Mouse (Mus musculus) bone marrow macrophage, adult 2 months (primary cell): Measurements from ENCODE around the gene Nckap5. TPM values are rescaled to one million over a fixed set of nuclear protein-coding genes. Genes with fewer than 3 reads are reported as not detected.

ENCODE experiments used
- H3K27ac ChIP-seq: 2 replicates; pipeline ENCODE4 v1.5.1; 2012; ENCODE audit warnings: low read depth, low read length; ENCODE audit not compliant: insufficient read depth
- H3K4me1 ChIP-seq: 2 replicates; pipeline ENCODE4 v1.6.1; 2012; ENCODE audit warnings: low read length; ENCODE audit not compliant: control insufficient read depth, insufficient read depth
- H3K4me3 ChIP-seq: 2 replicates; pipeline ENCODE4 v1.5.1; 2012; ENCODE audit warnings: mild to moderate bottlenecking, low read length, moderate library complexity; ENCODE audit not compliant: insufficient read depth
- CTCF ChIP-seq: IDR thresholded peaks from 2 replicates; pipeline ENCODE4 v1.5.1; 2012; ENCODE audit warnings: low read depth, mild to moderate bottlenecking, low read length, moderate library complexity
- POLR2A ChIP-seq: IDR thresholded peaks from 2 replicates; pipeline ENCODE4 v1.6.1; 2012; ENCODE audit warnings: mild to moderate bottlenecking, low read depth, low read length, borderline replicate concordance
- polyA plus RNA-seq: library from polyadenylated mRNA; stranded (reverse); fragments of >200 nt; gene quantifications from 2 replicates; pipeline ENCODE4 v1.2.4, GENCODE M21; 2012; ENCODE audit not compliant: missing spikeins, insufficient read depth, insufficient read length

The Nckap5 gene
- polyA plus RNA-seq, 1 experiment: not detected

DNA sequence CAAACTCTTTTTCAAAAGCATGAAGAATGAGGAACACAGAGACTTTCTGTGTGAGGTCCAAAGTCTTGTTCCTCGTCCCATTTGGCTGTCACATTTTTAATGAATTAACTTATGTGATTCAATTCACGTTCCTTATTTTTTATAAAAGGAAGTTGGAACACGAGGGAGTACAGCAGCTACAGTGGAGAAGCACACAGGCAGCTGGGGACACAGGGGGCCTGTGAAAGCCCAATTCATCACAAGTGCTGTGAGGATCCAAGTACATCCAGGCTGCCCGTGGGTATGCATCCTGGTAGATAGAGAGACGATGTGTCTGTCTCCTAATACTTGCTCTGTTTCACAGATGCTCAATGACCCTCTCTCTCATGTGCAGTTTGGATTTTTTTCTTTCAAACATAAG, 576.2 kb downstream of the Nckap5 start:
- no peaks in the 10 kb centered on the region for H3K4me1 ChIP-seq
- TF ChIP-seq CTCF (no peak), POLR2A (no peak)
- no peak overlapping the region for H3K4me3 ChIP-seq
- H3K27ac ChIP-seq: no peak overlapping the region

GRCm38 (mm10) chr1:126253934-126254333, 576.7 kb downstream of the Nckap5 start:
- Histone ChIP-seq H3K4me3 (no peak overlapping the region), H3K27ac (no peak overlapping the region)
- TF ChIP-seq POLR2A: no peak
- TF ChIP-seq CTCF: no peak

DNA sequence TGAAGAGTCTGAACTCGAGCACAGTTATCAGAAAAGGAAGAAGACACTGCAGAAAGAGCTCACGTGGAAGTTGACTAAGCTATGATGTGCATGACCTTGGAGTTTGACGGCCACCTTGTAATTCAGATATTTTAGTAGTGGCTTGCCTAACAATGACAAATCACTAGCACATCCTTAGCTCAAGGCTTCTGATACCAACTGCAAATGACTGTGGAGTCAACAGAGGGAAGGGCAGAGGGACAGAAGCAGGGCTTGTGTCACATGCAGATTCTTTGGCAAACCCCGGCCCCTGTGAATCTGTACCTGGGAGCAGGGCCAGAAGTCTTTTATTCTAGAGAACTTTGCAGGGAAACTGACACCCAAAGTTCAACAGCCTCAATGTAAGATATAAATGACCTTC, 597.4 kb downstream of the Nckap5 start:
- H3K4me3 ChIP-seq: no peak overlapping the region
- TF ChIP-seq CTCF: no peak
- no peak for TF ChIP-seq POLR2A
- H3K27ac ChIP-seq: no peak overlapping the region
- no peaks in the 10 kb centered on the region for H3K4me1 ChIP-seq

More at GRCm38 (mm10) chr1:126253934-126254333, 576.7 kb downstream of the Nckap5 start:
- no peaks in the 10 kb centered on the region for H3K4me1 ChIP-seq

DNA sequence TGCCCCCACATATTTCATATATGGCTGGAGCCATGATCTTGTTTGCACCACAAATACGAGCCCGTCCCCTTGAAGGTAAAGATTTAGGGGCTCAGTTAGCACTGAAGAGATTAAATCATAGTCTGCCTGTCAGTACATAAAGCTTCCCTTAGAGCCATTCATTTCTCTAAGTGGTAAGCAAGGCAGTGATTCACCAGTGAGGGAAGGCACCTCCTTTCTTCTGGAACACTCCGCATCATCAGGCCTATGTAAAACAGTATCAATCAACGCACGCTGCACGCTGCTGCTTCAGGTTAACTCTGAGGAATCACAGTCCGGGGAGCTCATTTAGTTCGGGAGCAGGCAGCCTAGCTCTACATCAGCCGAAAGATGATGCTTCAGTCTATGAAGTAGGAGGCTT, 599.4 kb downstream of the Nckap5 start:
- H3K4me1 ChIP-seq: no peaks in the 10 kb centered on the region

DNA sequence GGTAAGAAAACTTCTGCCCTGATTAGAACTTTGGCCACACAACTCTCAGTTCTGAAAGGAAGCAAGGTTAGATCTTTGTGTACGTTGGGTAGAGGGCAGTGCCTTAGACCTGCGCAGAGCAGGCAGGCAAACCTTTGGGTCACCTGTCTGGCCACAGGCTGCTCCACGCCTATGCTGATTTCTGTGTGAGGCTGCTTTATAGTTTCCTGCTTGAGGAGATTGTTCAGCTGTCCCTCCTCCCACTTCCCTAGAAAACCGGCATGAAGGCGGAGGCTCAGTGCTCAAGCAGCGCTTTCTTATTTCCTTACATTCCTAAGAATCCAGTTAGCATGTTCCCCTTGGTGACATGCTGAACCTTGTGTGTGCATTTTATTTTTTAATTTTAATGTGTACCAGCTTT, 620.4 kb downstream of the Nckap5 start:
- Histone ChIP-seq H3K4me3 (no peak overlapping the region), H3K4me1 (no peaks in the 10 kb centered on the region), H3K27ac (no peak overlapping the region)
- no peak for TF ChIP-seq CTCF
- TF ChIP-seq POLR2A: no peak

More for the DNA sequence above, 599.4 kb downstream of the Nckap5 start:
- Histone ChIP-seq H3K27ac (no peak overlapping the region), H3K4me3 (no peak overlapping the region)
- TF ChIP-seq POLR2A: no peak
- no peak for TF ChIP-seq CTCF

GRCm38 (mm10) chr1:126209743-126210142, 620.9 kb downstream of the Nckap5 start:
- TF ChIP-seq CTCF (no peak), POLR2A (no peak)
- H3K27ac ChIP-seq: no peak overlapping the region
- H3K4me1 ChIP-seq: no peaks in the 10 kb centered on the region
- no peak overlapping the region for H3K4me3 ChIP-seq

DNA sequence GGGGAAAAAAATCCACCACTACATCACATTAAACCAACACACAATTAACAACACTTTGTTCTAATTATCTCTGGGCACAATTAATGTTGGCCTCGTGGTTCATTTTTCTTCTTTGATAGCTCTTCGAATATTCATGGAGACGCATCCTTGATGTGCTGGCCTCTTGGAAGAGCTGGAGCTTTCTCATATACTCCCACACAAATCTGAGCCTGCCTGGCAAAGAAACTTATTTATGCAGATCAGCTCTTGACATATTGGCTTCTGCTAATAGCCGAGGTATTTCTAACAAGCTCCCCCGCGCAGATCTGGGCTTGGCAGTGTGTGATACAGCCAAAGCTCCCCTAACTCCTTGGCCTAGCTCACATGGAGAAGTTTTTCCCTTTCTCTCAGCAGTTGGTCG, 621.5 kb downstream of the Nckap5 start:
- H3K4me3 ChIP-seq: no peak overlapping the region
- H3K27ac ChIP-seq: no peak overlapping the region
- TF ChIP-seq CTCF: no peak
- no peak for TF ChIP-seq POLR2A
- no peaks in the 10 kb centered on the region for H3K4me1 ChIP-seq

- no peak overlapping the region for H3K4me3 ChIP-seq
- TF ChIP-seq POLR2A: no peak
- TF ChIP-seq CTCF: no peak
- H3K27ac ChIP-seq: no peak overlapping the region
- H3K4me1 ChIP-seq: no peaks in the 10 kb centered on the region
These were observed 633.7 kb downstream of the Nckap5 start for GRCm38 (mm10) chr1:126196937-126197336.

GRCm38 (mm10) chr1:126190353-126190752, 640.2 kb downstream of the Nckap5 start:
- H3K4me1 ChIP-seq: no peaks in the 10 kb centered on the region
- no peak overlapping the region for H3K4me3 ChIP-seq
- H3K27ac ChIP-seq: no peak overlapping the region
- TF ChIP-seq CTCF (no peak), POLR2A (no peak)

- Histone ChIP-seq H3K27ac (no peak overlapping the region), H3K4me3 (no peak overlapping the region), H3K4me1 (no peaks in the 10 kb centered on the region)
- TF ChIP-seq CTCF: no peak
- TF ChIP-seq POLR2A: no peak
These were observed 646.8 kb downstream of the Nckap5 start for GRCm38 (mm10) chr1:126183751-126184150.

- H3K4me3 ChIP-seq: no peak overlapping the region
- TF ChIP-seq POLR2A (no peak), CTCF (no peak)
- H3K4me1 ChIP-seq: no peaks in the 10 kb centered on the region
- H3K27ac ChIP-seq: no peak overlapping the region
These were observed 662.0 kb downstream of the Nckap5 start for GRCm38 (mm10) chr1:126168579-126168978.
